Mouse (Mus musculus) CD4-positive, CD25-positive, alpha-beta regulatory T cell, adult 4 months (primary cell): ENCODE results near the gene Acap1. TPM values are rescaled to one million over a fixed set of nuclear protein-coding genes. Genes with fewer than 3 reads are reported as not detected.
"Not testable (repeated sequence)": the region's sequence is repeated elsewhere in the genome, so short reads cannot be mapped to it uniquely, and the experiment has no call there.

ENCODE experiments used
- ATAC-seq: one replicate; pipeline ENCODE4 v1.8.0; 2017
- polyA plus RNA-seq, 2 experiments: library from polyadenylated mRNA; unstranded; fragments of 100-300 nt; shearing (Covaris generic); gene quantifications; one replicate each; pipeline ENCODE4 v1.2.1; 2017

Acap1 gene
- polyA plus RNA-seq, 2 experiments from 2014 or later, result 256 to 383 TPM

DNA sequence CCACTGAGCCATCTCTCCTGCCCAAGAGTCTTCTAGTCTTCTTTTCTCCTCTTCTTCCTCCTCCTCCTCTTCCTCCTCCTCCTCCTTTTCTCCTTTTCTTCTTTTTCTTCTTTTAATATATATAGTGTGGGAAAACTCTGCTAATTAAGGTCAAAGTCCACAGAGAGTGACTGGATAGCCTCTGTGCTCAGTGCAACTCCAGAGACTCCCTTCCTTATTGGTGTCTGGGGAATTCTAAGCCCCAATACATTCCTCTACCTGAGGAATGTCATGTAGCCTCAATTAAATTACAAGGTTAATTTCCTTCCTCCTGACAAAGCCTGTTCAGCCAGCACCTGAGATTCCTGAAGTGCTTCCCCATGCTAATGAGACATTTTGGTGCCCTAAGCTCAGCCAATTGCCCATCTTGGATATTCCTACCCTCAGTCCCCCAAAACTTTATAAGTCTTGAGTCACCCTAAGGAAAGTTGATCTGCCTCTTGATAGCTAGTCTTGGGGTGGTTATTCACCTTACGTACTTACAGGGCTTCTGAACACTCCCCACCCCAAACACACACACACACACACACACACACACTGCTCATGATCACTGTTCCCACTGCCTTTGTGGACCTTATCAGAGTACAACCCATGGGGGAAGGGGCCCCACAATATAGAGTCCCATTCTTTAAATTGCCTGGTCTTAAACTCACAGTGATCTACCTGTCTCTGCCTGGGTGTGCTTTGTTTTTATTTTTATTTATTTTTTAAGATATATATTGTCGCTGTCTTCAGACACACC lies 24.9 kb downstream of the Acap1 start:
- ATAC-seq, result no peak

DNA sequence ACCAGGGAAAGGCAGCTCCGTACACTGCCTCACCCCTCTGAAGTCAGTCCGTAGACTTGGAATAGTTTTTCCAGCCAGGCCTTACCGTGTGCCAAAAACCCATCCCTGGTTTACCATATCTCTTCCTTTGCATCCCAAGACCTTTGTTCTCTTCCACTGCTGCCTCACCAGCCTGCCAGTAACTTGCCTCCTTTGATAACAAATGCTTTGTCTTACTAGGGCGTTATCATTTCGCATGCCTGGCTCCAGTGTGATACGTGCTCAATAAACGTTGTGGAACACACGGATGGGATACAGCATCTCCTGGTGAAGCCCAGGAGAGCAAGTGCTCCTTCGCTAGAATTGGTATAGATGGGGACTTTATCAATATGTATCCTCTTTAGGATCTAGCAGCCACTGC lies 28.0 kb downstream of the Acap1 start:
- ATAC-seq, result no peak

DNA sequence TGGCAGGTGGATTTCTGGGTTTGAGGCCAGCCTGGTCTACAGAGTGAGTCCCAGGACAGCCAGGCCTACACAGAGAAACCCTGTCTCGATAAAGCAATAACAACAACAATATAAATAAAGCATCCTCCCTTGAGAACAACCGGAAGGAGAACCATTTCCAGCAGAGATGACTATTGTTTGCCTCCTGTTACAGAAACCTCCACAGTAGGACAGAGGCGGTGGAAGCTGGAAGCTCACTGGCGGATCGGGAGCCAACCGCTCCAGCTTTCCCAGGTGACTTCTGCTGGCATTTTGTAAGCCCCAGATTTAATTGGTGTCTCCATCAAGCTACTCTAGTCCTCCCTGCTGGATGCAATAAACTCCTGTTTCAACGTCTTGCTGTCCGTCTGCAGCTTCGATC lies 29.8 kb downstream of the Acap1 start:
- no peak for ATAC-seq

DNA sequence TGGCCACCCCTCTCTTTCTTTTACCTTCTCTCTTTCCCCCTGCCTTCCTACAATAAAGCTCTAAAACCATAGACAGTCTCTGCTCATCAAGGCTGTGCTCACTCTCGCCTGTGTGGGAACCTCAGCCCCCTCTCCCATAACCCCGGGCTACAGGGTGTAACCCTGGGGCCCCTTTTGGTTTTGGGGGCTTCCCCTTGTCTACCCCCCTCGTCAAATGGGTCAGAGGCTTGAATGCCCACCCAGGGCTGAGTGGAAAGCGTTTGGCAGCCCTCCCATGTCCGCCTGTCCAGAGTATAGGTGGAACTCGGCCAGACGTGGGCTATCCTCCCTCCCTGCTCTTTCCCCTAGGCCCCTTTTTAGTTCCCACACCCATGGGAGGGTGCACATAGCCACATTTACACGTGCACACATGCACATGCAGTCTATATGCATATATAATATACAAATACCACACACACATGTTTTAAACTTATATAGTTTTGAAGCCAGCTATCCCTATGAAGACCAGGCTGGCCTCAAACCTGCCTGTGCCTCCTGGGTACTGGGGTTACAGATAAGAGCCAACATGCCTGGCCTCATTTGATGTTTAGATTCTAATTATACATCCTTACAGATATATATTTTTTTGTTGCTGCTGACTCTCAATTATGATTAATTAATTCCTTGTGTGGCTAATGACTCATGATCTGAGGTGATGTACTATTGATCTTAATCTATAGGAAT lies 31.0 kb downstream of the Acap1 start:
- ATAC-seq, result no peak

DNA sequence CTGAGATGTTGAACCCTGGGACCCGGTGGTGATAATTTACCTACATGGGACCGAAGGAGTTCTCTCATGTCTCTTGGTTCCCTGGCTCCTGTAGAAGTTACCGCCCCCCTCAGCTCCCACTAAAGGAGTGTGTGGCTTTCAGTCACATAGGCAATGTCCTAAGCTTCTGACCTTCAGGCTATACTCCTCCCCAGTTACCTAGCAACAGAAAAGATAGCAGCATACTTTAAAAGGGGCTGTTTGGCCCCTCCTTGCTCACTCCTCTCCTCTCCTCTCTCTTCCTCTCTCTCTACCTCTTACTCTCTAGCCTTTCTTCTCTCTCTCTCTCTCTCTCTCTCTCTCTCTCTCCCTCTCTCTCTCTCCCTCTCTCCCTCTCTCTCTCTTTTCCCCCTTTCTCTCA lies 31.6 kb downstream of the Acap1 start:
- not testable (repeated sequence) for ATAC-seq

DNA sequence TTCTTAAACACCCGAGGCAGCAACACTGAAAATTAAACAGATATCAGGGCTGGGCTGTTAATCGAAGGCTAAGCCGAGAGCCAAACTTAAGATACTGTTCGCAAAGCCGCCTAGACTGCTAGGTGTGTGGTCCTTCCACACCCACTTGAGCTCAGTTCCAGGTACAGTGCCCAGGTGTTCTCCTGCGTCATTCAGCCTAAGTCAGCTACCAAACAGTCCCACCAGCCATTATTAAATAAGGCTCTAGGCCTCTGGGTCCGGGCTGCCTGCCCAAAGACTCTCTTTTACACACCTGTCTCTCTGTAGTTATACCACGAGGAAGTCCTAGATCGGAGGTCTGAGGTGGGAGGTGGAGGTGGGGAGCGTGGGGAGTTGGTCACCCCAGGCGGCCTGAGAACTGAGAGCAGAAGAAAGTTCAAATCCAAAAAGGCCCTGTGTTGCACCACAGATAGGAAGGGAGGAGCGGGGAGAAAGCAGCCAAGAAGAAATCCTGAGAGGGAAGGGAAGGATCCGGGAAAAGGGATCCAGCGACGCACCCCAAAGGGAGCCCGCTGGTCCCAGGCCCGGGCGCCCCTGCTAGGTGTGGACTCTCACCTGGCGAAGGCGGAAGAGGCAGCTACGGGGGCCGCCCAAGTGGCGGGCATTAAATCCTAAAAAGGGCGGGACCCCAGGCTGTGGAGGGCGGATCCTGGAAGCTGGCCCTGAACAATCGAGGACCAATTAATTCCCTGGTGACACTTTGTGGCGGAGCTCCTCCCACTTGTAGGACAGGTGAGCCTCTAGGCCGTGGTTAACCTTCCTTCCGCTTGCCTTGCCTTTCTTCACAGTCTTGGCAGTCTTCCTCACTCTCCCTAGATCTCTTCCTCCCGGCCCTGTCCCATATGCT lies 37.0 kb downstream of the Acap1 start, which contains the start of gene Tnk1:
TSS of gene Tnk1 (minus strand) at position 618 of the 886 bp plus-strand sequence.
- ATAC-seq, result no peak

DNA sequence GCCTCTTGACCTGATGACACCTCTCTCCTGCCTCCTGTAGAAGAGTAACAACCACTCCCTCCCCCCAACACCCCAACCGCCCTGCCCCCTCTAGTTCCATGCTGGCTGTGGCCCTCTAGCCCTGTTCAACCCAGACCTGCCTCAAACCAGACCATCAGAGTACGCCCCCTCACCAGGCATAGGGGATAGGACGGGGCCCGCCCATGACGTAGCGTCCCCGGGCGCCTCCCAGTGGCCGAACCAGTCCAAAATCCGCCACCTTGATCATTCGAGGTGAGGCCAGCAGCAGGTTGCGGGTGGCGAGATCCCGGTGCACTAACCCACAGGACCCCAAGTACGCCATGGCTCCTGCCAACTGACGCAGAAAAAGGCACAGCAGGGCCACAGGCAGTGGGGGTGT lies 40.0 kb downstream of the Acap1 start:
- no peak for ATAC-seq

DNA sequence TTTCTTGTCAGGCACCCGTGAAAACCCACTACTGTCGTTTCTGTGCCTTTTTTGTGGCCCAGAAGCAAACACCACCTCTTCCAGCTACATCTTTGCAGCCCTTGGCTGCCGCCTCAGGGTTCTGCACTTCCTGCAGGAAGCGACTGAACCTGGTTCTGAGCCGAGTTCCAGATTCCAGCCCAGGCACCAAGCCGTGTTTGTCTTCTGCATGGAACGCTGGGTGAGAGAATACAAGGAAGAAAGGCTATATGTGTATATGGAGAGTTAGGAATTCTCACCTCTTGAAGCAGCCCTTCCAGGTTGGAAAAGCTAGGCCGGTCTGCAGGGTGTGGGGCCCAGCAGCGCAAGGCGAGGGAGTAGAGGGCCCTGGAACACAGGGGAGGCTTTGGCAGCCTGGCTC lies 40.7 kb downstream of the Acap1 start:
- ATAC-seq, result no peak

DNA sequence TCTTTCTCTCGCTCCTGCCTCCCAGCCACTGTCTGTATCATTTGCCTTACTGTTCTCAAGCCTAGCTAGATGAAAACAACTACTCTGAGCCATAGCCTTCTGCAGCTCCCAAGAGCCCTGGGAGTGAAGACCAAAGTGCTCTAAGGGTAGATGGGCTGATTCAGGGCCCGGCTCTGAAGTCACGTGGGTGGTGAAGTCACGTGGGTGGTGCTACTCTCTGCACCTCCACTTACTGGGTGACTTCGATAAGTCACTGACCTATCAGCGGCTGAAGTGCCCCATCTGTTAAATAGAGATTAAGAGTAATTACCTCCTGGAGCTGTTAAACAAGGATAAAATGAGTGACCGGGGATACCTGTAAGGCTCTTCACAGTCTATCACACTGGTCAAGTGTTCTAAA lies 41.3 kb downstream of the Acap1 start:
- no peak for ATAC-seq

DNA sequence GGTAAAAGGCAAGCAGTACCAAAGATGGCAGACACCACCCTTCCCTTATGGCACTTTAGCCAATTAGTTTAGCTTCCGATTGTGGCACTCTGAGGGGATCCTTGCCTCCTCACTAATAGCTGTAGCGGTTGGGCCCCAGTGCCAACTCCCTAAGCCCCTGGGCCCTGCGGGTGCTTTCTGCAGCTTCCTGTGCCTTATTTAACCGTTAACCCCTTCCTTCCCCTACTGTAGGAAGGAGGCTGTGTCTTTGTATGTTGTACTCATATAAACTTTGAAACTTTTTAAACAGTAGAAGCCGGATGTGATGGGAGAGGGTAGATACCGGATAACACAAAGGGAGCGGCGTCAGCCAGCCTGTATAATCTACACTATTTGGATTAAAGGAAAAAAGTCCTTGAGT lies 44.6 kb downstream of the Acap1 start:
- ATAC-seq, result no peak

DNA sequence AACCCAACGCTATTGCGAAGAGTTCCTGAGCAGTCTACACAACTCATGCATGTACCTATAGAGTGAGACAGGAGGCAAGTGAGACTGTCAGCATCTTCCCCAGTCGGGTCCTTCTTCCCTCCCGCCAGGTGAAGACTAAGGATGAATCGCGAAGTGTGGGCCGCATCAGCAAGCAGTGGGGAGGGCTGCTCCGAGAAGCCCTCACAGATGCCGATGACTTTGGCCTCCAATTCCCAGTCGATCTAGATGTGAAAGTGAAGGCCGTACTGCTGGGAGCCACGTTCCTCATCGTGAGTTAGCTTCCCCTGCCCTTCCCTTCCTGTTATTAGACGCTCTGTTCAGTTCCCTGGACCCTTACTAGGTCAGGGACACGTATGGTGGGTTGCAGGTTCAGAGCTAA lies 45.5 kb downstream of the Acap1 start:
- ATAC-seq, result no peak

DNA sequence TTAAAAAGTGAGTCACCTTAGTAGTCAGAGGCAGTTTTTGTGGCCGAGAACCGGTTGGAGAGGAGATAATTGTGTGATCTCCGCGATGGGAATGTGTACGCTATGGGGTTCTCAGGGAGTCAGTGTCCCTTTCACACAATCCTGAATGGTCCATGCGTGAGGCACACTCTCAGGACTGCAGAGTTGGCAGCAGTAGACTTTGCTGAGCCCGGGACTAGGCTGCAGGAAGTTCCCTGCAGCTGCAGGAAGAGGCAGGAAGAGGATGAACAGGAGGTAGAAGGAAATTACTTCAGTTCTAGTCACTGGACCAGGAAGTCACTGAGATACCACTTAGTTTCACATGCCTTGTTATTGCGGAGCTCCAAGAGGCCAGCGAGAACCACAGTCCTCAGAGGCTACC lies 46.2 kb downstream of the Acap1 start:
- ATAC-seq, result no peak

DNA sequence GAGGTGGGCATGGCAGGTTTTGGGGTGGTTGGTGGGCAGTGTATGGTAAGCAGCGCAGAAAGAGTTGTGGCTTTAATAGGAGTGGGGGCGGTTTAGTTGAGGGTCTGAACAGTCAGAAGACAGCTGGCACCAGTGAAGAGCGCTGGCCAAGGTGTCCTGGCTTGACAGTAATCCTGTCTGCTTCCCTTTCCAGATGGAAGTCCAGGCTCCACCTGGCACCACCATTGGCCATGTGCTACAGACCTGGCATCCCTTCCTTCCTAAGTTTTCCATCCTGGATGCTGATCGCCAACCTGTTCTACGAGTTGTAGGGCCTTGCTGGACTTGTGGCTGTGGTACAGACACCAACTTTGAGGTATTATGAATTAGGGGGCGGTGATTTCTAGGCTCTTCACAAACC lies 47.3 kb downstream of the Acap1 start:
- no peak for ATAC-seq

DNA sequence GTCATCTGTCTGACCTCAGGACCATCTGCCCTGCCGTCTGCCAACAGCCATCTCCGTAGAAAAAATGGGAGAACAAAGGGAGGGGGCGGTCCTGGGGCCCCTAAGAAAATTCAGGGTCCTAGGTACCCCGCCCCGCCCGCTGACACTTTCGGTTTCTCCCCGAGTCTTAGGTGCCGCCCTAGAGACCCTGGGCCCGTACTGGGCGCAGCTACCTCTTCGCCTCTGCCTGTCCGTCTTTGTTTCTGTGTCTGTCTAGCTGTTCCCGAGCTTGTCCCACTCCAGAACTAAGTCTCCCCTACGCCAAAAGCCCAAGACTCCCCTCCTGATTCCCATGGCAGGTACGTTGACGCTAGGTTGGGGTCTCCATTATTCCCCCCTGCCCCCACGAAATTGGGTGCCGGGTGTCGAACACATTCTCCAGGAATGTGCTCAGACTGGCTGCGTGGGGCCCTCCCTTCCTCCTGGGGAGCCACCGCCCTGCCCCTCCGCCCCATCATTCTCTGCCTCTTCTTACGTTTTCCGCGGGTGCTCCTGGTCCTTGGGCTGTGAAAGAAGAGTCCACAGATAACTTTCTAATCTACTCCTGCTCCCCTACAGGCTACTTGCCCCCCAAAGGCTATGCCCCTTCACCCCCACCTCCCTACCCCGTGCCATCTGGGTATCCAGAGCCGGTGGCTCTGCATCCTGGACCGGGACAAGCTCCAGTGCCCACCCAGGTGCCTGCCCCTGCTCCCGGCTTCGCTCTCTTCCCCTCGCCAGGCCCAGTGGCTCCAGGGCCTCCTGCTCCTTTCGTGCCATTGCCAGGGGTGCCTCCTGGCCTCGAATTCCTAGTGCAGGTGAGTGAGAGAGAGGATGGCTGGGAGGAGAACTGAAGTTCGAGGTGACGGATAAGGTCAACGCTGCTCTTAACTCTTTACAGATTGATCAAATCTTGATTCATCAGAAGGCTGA lies 48.3 kb downstream of the Acap1 start:
- ATAC-seq, result peak; percentile 71

DNA sequence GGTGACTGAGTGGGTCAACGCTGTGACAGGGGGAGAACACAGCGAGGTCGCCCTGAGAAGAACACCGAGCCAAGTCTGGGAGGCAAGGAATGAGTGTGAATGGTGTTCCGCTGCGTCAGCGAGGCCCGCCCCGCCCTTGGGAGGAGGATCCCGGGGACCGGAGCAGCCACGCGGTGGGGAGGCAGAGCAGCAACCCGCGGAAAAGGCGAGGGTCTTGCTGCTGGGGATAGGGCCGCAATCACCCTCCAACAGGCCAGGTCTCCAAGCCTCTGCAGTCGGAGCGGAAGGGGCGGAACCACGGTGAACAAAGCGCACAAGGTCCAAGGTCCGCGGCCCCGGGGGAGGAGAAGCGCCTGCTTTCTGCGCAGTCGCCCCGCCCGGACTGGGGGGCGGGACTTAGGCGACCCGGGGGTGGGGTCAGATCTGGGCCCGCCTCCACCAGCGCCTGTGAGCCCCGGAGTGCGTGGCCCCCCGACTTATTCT lies 49.1 kb downstream of the Acap1 start, which contains the start of gene Plscr3:
TSS of gene Plscr3 (plus strand) at position 179 of the 483 bp plus-strand sequence.
- peak; percentile 81 for ATAC-seq

DNA sequence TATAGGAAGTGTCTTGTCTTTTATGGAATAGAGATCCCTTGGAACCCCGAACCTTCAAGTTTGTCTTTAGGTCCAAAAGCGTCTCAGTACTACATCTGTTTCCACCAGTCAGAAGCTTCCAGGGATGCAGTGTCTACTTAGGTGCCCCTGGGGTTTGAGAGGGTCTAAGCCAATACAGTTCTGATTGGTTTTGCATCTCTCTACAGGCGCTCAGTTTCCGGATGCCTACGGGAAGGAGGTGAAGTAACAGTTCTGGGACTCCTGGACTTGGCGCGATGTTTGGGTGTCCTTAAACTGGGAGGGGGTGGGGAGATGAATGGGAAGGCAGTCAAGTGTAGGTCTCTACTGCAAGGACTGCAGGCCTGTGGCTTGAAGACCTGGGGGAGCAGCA lies 56.6 kb downstream of the Acap1 start:
- peak; percentile 13 for ATAC-seq

DNA sequence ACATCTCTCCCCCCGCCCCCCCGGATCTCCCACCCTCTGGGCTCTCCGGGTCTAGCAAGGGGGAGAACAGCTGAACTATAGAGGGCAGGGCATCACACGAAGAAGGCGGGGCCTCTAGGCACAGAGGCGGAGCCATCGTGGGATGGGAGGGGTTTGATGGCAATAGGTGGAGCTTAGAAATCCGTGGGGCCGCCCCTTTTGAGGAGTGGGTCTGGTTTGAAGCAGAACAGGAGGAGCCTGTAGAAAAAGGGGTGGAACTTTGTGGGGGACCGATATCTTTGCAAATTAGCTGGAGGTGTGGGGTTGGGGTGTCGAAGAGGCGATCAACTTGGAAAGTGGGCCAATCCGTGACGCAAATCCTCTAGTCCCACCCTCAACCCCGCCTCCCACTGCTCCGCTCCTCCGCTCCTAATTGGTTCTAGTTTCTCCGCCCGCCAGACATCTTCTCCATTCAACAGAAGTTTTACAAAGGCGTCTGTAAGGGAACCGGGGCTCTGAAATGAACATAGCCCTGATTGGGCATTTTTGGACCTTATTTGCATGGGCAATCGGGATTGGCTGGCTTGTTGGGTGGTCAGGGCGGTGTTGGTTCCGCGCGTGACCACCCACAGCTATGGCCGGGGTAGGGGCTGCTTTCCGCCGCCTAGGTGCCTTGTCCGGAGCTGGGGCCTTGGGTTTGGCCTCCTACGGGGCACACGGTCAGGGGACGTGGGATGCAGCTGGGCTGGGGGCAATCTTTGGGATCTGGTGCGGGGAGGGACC lies 57.2 kb downstream of the Acap1 start, which contains the start of gene Tmem256:
TSS of gene Tmem256 (plus strand) at position 563 of the 762 bp plus-strand sequence.
- peak; percentile 90 for ATAC-seq

DNA sequence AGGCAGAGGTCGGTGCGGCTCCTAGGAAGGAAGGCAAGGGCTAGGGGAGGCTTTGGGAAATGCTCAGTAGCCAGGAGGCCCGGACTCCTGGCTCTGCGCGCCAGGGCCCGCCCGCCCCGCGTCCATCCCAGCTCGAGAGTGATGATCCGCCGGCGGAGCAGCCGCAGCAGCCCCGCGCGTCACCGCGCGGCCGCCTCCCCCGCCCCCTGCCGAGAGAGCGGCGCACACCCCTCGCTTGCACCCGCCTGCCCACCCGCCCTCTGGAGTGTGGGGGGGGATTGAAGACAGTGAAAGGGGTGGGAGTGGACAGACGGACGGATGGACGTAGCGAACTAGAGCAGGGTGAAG lies 57.8 kb downstream of the Acap1 start, which contains the start of gene Nlgn2:
TSS of gene Nlgn2 (minus strand) at position 181 of the 348 bp plus-strand sequence.
- no peak for ATAC-seq

DNA sequence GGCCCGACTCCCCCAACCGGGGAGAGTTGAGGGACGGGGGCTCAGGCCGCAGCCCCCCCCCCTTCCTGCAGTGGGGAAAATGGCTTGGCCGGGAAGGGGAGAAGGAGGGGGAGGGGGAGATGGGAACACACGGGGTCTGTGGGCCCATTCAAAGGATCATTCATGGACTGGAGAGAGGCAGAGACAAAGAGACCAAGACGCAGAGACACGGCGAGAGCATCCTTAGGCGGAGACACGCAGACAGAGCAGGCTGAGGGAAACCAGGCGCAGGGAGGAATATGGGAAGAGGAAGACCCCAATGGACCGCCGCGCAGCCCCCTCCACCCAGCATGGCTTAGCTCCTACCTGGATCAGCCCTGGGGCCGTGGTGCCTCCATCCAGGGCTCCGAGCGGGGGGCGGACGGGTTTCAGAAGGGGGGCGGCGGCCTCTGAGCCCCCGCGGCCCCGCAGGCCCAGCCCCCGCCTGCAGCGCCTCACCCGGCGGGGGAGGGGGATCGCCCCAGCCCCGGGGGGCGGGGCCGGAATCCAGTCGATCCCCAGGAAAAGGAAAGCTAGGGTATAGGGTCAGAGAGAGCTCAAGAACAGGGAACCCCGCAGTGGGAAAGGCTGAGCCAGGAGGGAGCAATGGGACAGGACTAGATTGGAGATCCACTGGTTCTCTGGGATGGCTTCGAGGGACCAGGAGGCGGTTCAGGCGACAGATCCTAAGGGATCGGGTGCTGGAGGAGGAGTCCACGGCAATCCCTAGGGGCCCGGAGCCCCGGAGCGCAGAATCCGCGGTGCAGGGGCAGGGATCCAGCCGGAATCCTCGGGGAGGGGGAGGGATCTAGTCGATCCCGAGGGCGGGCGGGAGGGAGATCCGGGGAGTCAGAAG lies 58.4 kb downstream of the Acap1 start:
- no peak for ATAC-seq

DNA sequence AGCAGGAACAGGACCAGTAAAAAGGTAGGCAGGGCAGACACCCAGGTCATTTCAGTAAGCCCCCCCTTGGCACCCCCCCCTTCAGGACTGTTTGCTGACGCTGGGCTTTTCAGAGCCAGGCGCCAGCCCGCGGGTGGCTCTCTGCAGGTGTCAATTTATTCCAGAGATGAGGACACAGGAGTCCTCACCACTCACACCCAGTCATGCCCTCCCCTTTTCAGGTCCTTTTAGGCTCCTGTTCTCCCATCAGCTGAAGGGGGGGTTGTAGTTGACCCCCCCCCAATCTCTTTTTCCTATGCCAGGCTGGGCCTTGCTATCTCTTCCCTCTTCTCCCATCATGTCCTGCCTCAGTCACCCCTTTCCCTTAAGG lies 59.4 kb downstream of the Acap1 start:
- no peak for ATAC-seq
